Mouse (Mus musculus): ENCODE measurements around the gene Eml6.

DNA sequence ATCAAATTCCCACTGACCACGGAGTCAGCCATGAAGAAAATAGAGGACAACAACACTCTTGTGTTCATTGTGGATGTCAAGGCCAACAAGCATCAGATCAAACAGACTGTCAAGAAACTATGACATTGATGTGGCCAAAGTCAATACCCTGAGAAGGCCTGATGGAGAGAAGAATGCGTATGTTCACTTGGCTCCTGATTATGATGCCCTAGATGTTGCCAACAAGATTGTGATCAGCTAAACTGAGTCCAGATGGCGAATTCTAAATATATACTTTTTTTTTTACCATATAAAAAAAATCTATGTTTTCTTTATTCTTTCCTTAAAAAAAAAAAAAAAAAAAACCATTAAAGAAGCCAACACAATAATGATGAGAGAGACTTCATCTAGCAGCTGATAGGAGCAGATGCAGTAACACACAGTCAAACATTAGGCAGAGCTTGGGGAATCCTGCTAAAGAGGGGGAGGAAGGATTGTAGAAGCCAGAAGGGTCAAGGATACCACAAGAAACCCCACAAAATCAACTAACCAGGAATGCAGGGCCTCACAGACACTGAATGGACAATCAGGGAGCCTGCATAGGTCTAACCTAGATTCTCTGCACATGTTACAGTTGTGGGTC, 185.1 kb downstream of the Eml6 start:
- TF ChIP-seq TAL1 (IDR thresholded peaks at IDR 0.05; ENCODE audit: low read length) (no peak), GATA1 (IDR thresholded peaks at IDR 0.05; ENCODE audit: low read length) (no peak)
